Mouse (Mus musculus) midbrain, embryonic 12.5 days (tissue): ENCODE data around the gene Stpg4. TPM values are rescaled to one million over a fixed set of nuclear protein-coding genes. Genes with fewer than 3 reads are reported as not detected.

Experiments used
- ATAC-seq: fragments of 200-750 bp; cut with Nextera tagmentation; 2 replicates; pipeline ENCODE4 v1.8.0; 2017; ENCODE audit warnings: low read depth, moderate TSS enrichment, moderate library complexity; ENCODE audit not compliant: low FRiP score
- H3K27ac ChIP-seq: fragments of 300-500 bp; sonication (generic); replicated peaks from 2 replicates; pipeline ENCODE4 v1.5.1; 2016; ENCODE audit warnings: mild to moderate bottlenecking
- H3K27me3 ChIP-seq: fragments of 300-500 bp; sonication (generic); 2 replicates; pipeline ENCODE4 v1.6.1; 2016; ENCODE audit warnings: mild to moderate bottlenecking
- H3K36me3 ChIP-seq: fragments of 300-500 bp; sonication (generic); 2 replicates; pipeline ENCODE4 v1.6.1; 2016
- H3K4me1 ChIP-seq: fragments of 300-500 bp; sonication (generic); 2 replicates; pipeline ENCODE4 v1.6.1; 2016
- H3K4me2 ChIP-seq: fragments of 300-500 bp; sonication (generic); replicated peaks from 2 replicates; pipeline ENCODE4 v1.6.1; 2016; ENCODE audit warnings: mild to moderate bottlenecking, moderate library complexity
- H3K4me3 ChIP-seq: fragments of 300-500 bp; sonication (generic); 2 replicates; pipeline ENCODE4 v1.5.1; 2016; ENCODE audit warnings: mild to moderate bottlenecking
- H3K9ac ChIP-seq: fragments of 300-500 bp; sonication (generic); replicated peaks from 2 replicates; pipeline ENCODE4 v1.6.1; 2016; ENCODE audit warnings: mild to moderate bottlenecking, moderate library complexity
- H3K9me3 ChIP-seq: fragments of 300-500 bp; sonication (generic); 2 replicates; pipeline ENCODE4 v1.6.1; 2016; ENCODE audit warnings: mild to moderate bottlenecking
- WGBS: fragments of 180-500 bp; shearing (Covaris S2); methylation state at CpG from one replicate; pipeline ENCODE4 v1.1.7; 2016; 5-methylcytosine and 5-hydroxymethylcytosine counted together
- polyA plus RNA-seq: library from polyadenylated mRNA; unstranded; fragments of >200 nt; fragmentation: Nextera tagmentation; extraction: Ambion mirVana; gene quantifications from 2 replicates; pipeline ENCODE4 v1.2.1, GENCODE M21; 2016

The Stpg4 gene
- polyA plus RNA-seq, 1 experiment from 2014 or later: not detected

DNA sequence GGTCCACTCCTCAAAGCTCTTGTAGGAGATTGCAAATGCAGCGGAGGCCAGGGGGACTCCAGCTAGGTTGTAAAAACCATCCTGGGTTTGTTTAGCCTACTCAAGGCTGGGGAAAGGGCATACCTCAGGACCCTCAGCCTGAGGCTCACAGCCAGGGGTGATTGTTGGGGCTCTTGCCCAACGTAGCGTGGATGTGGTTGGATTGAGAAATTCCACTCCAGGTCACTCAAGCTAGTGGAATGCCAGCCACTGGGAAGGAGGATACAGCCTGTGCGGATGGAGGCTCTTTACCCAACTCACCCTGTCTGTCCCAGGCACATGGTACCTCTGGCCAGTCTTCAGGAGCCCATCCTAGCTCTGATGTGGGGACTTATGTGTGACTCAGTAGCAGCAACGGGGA, 71.3 kb downstream of the Stpg4 start:
- Histone ChIP-seq H3K9ac (no peak overlapping the region), H3K4me2 (no peak overlapping the region), H3K4me1 (peaks cover 24% of the 10 kb centered on the region), H3K27ac (no peak overlapping the region), H3K4me3 (no peak overlapping the region), H3K9me3 (no peaks in the 10 kb centered on the region), H3K27me3 (no peaks in the 10 kb centered on the region), H3K36me3 (no peaks in the 10 kb centered on the region)
- ATAC-seq: no peak
- WGBS: 80% methylated on average over 5 of the region's 5 CpGs

DNA sequence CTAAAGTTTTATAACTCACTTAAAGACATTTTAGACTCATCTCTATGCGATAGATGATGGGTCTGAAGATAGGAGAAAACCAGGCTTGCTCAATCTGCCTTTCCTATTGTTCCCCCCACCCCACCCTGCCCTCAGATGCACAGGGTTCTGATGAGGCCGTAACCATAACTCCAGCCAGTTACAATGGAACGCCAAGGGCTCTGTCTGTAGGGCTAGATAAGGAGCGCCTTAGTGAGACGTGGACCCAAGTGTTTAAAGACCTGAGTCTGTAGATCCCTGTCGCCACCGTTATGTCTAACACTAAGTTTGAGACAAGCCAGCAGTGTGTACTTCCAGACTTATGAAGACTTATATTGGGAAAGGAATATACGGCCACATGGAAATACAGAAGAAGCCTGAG, 72.1 kb downstream of the Stpg4 start:
- no peak overlapping the region for H3K4me3 ChIP-seq
- H3K9ac ChIP-seq: no peak overlapping the region
- WGBS: 90% methylated on average over 8 of the region's 8 CpGs
- no peak overlapping the region for H3K4me2 ChIP-seq
- no peaks in the 10 kb centered on the region; the same call in 1 of the 2 replicates for H3K27me3 ChIP-seq
- no peaks in the 10 kb centered on the region for H3K36me3 ChIP-seq
- H3K27ac ChIP-seq: no peak overlapping the region
- H3K4me1 ChIP-seq: peaks cover 28% of the 10 kb centered on the region
- no peaks in the 10 kb centered on the region for H3K9me3 ChIP-seq
- ATAC-seq: no peak

DNA sequence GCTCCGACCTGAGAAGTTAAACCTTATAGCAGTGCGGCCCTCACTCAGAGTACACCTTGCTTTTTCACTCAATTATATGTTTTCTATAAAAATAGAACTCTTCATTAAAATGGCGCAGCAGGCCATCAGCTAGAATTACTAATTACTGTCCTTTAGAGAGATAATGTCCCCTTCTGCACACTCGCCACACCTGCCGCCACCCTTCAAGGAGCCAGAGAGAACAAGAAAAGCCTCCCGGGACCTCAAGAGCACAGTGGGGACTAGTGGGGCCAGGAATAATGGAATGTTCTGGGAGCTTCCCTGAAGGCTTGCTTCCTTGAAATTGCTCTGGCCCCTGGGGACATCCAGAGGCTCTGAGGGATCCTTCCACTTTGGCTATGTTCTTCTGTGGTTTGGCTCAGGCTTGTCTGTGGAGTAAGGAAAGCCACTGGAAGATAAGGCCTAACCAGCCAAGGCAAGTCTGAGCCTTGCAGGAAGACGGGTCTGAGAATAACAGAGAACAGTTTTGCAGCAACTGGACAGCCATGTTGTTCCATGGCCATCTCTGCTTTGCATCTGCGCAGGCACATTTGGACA, 73.7 kb downstream of the Stpg4 start:
- Histone ChIP-seq H3K36me3 (no peaks in the 10 kb centered on the region), H3K4me2 (no peak overlapping the region), H3K9me3 (no peaks in the 10 kb centered on the region), H3K27ac (no peak overlapping the region), H3K4me3 (no peak overlapping the region), H3K4me1 (peaks cover 39% of the 10 kb centered on the region), H3K27me3 (no peaks in the 10 kb centered on the region; the same call in 1 of the 2 replicates), H3K9ac (no peak overlapping the region)
- WGBS: 81% methylated on average over 8 of the region's 8 CpGs
- no peak for ATAC-seq

DNA sequence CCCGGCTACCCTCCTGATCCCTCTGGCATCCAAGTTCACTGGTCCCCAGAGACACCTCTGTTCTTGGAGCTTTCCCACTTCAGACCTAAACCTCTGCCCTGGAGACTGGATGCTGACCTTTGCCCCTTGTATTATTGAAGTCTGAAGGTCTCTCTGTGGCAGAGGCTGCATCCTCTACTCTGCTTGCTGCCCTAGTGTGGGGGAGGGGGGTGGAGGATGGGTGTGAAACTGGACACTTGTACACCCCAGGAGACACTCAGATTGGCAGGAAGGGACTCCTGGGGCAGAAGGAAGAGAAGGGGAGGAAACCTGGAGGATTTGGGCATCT, 74.7 kb downstream of the Stpg4 start:
- Histone ChIP-seq H3K4me2 (no peak overlapping the region), H3K27ac (no peak overlapping the region), H3K36me3 (no peaks in the 10 kb centered on the region), H3K4me1 (peaks cover 45% of the 10 kb centered on the region), H3K27me3 (no peaks in the 10 kb centered on the region; the same call in 1 of the 2 replicates), H3K4me3 (no peak overlapping the region), H3K9me3 (no peaks in the 10 kb centered on the region), H3K9ac (no peak overlapping the region)
- WGBS: 17% methylated on average over 1 of the region's 1 CpGs
- peak; percentile 7; the same call in 1 of the 2 replicates for ATAC-seq

DNA sequence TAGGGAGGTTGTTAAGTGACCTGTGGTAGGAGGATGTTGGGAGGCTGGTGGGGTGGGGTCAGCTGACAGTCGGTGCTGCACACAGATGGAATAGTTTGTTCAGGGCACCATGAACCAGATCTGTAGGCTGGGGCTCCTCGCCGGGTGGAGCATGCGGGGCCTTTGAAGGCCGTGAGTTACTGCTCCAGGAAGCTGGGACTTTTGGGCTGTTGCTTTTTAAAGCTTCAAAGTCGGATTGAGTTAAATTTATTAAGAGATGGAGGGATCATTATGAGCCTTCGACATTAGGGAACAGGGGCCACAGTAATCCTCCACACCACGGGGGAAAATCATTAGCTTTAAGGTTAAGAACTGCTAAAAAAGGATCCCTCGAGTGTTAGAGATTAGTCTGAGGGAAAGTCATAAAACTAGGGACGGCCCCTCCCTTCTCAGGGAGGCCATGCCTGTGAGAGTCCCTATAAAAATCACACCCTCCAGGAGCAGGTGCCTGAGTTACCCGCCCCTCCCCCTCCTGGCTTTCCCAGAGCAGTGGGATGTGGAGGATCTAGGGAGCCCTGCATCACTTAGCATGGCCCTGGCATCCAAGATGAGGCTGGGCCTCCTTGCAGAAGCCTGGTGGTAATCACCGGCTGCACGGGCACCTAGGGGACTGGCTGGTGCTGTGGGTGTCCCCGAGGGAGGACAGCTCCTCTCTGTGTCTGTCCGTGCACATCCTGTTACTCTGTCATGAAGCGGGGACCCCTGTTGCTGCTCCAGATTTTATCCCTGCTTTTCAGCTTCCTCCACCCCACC, 75.2 kb downstream of the Stpg4 start:
- ATAC-seq: peak; percentile 59
- Histone ChIP-seq H3K9ac (no peak overlapping the region), H3K27ac (no peak overlapping the region), H3K36me3 (no peaks in the 10 kb centered on the region), H3K4me2 (no peak overlapping the region), H3K27me3 (no peaks in the 10 kb centered on the region; the same call in 1 of the 2 replicates), H3K4me3 (no peak overlapping the region), H3K4me1 (peaks cover 45% of the 10 kb centered on the region), H3K9me3 (no peaks in the 10 kb centered on the region)
- 22% methylated on average over 16 of the region's 16 CpGs for WGBS

DNA sequence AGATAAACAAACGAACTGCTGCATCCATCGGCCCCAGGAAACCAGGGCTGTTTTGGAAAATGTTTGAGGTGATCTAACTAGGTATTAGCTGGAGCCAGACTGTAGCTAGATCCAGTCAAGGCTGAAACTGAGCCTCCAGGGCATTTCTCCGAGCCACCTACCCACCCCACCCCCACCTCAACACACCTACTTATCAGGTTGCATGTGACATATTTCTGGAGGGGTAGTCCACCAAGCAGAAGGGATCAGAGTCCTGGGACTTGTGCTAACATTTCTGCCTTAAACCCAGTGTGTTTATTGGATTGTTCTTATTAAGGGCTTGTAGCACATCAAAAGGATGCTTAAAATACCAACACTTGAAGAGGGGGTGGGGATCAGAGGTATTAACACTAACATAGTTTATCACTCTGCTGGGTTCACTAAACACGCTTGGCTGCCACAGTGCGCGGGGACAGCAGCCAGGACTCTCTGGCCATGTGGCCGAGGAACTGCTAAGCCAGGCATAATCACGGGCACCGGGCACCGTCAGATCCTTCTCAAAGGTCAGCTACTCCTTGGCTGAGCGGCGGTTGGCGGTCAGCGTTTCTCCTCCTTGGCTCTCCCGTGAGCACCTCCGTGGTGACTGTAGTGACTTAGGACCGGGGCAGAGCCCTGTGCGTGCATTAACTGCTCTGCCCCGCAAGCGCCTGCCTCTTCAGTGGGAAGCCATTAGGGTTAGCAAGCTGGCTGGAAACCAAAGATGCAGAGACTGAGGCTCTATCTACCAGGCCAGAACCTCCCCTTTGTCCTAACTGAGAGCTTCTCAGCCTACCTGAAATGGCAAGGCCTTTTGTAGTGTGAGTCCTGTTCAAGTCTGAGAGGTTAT, 76.1 kb downstream of the Stpg4 start:
- Histone ChIP-seq H3K9ac (no peak overlapping the region), H3K4me1 (peaks cover 45% of the 10 kb centered on the region), H3K36me3 (no peaks in the 10 kb centered on the region), H3K4me3 (no peak overlapping the region), H3K9me3 (no peaks in the 10 kb centered on the region), H3K4me2 (no peak overlapping the region), H3K27ac (0 out of 2 replicates have a peak overlapping the region, but pooled peaks have one; percentile 3), H3K27me3 (no peaks in the 10 kb centered on the region; the same call in 1 of the 2 replicates)
- ATAC-seq: no peak
- WGBS: 28% methylated on average over 20 of the region's 20 CpGs

DNA sequence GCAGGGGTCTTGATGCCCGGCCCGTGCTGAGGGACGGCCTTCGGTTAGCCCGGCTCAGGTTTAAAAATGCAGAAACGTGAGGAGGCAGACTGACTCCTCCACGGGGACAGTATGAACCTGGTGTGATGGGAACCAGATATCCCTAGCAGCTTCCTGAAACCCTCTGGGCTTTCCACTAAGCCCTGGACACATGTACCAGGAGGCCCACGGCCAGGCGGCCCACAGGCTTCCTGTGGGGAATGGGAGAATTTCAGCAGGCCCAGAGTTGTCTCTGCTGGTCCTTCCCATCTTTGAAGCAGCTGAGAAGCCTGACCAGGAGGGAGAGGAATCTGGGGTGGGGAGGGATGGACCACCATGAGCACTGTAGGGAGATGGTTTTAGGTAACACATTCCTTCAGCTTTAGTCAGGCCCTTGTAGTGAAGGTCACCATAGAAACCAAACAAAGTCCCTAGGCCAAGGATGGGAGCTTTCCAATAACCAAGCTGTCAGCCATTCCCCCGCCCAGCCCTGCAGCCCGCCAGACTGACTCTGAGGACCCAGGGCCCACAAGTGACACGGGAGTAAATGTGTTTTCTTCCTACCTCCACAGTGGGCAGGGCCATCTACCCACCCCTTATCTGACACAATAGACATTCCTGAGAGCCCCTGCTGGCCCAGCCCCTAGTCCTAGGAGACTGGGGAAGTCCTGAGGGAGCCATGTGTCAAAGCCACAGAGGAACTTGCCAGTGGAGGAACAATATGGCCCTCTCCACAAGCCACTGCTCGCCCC, 76.9 kb downstream of the Stpg4 start:
- H3K27ac ChIP-seq: 0 out of 2 replicates have a peak overlapping the region, but pooled peaks have one; percentile 35
- H3K9ac ChIP-seq: no peak overlapping the region
- H3K4me3 ChIP-seq: no peak overlapping the region
- 47% methylated on average over 13 of the region's 13 CpGs for WGBS
- no peak overlapping the region for H3K4me2 ChIP-seq
- peaks cover 45% of the 10 kb centered on the region for H3K4me1 ChIP-seq
- no peaks in the 10 kb centered on the region for H3K9me3 ChIP-seq
- ATAC-seq: no peak
- no peaks in the 10 kb centered on the region for H3K36me3 ChIP-seq
- H3K27me3 ChIP-seq: no peaks in the 10 kb centered on the region; the same call in 1 of the 2 replicates

DNA sequence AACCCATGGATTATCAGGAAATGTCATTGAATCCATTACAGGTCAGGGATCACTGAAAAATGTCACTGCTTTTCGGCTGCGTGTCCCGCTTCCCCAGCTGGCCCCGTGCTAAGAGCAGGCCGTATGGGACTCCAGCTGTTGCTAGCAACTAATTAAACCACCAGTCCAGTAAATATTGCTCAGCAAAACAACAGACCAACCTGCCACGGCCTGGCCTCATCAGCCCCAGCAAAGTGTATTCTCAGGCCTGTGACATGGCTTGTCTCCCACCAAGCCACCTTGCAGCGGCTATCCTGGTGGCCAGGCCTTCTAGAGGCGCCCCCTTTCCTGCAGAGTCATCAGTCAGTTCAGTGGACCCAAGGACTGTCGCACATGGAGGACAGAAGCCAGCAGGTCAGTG, 78.0 kb downstream of the Stpg4 start:
- Histone ChIP-seq H3K9ac (no peak overlapping the region), H3K27me3 (no peaks in the 10 kb centered on the region; the same call in 1 of the 2 replicates), H3K4me2 (no peak overlapping the region), H3K4me1 (peaks cover 45% of the 10 kb centered on the region), H3K9me3 (no peaks in the 10 kb centered on the region), H3K27ac (no peak overlapping the region), H3K36me3 (no peaks in the 10 kb centered on the region), H3K4me3 (no peak overlapping the region)
- 74% methylated on average over 9 of the region's 9 CpGs for WGBS
- ATAC-seq: no peak

DNA sequence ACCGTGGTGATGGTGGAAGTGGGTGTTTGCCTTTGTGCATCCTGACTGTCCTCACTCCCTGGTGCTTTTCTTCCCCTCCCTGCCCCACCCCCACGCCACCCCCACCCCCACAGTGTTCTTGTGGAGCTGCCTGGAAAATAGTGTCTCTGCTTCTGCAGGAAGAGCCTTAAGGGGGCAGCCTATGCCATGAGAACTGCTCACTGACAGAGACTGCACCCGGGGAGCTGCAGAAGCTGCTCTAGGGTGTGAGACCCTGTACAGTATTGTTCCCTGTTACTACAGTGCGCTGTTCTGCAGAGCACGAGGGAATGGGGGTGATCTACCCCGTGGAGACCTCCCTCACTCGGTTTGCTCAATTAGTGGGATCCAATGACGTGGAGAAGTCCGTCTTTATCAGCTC, 78.5 kb downstream of the Stpg4 start:
- Histone ChIP-seq H3K36me3 (no peaks in the 10 kb centered on the region), H3K4me2 (no peak overlapping the region), H3K27me3 (no peaks in the 10 kb centered on the region; the same call in 1 of the 2 replicates), H3K27ac (no peak overlapping the region), H3K9ac (no peak overlapping the region), H3K4me1 (peaks cover 45% of the 10 kb centered on the region), H3K9me3 (no peaks in the 10 kb centered on the region), H3K4me3 (no peak overlapping the region)
- ATAC-seq: peak; percentile 50; the same call in 1 of the 2 replicates
- WGBS: 25% methylated on average over 9 of the region's 9 CpGs

DNA sequence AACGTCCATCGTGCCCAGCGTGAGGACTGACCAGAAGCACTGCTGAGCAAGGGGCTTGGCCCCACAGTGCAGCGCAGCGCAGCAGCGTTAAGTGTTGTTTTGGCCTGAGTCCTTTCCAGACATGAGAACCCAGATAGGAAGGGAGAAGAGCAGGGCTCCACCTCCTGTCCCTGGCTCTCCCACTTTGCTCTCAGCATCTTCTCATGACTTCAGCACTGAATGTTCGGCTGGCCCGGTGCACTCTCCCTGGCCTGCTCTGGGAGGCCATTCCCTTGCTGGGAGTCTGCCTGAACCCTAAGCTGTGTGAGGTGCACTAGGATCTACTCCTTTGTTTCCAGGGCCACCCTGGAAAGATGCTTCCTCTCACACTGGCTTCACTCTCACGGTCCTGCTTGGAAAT, 79.2 kb downstream of the Stpg4 start:
- Histone ChIP-seq H3K4me2 (no peak overlapping the region), H3K4me3 (no peak overlapping the region), H3K27ac (no peak overlapping the region), H3K27me3 (no peaks in the 10 kb centered on the region; the same call in 1 of the 2 replicates), H3K36me3 (no peaks in the 10 kb centered on the region), H3K9ac (no peak overlapping the region), H3K9me3 (no peaks in the 10 kb centered on the region), H3K4me1 (peaks cover 44% of the 10 kb centered on the region)
- no peak for ATAC-seq
- 40% methylated on average over 9 of the region's 9 CpGs for WGBS

DNA sequence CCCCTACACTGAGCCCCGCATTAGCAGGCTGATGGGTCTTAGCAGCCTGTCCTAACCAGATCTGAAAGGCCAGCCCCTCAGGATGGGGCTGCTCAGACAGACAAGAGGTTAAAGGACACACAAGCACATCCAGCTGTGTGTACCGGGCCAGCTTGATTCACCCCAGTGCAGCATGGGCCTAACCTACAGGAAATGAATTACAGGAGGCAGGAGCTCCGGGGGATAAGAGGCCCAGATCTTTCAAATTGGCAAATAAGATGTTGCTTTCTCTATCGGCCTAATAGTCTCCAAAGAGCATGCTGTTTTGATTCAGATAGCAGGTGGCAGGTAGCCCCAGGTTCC, 82.3 kb downstream of the Stpg4 start:
- Histone ChIP-seq H3K36me3 (no peaks in the 10 kb centered on the region), H3K27ac (no peak overlapping the region), H3K27me3 (no peaks in the 10 kb centered on the region), H3K9ac (no peak overlapping the region), H3K4me3 (no peak overlapping the region), H3K4me1 (peaks cover 16% of the 10 kb centered on the region), H3K4me2 (no peak overlapping the region), H3K9me3 (no peaks in the 10 kb centered on the region)
- WGBS: 54% methylated on average over 4 of the region's 4 CpGs
- ATAC-seq: no peak
